Mouse (Mus musculus): ENCODE data around the gene Acly.

DNA sequence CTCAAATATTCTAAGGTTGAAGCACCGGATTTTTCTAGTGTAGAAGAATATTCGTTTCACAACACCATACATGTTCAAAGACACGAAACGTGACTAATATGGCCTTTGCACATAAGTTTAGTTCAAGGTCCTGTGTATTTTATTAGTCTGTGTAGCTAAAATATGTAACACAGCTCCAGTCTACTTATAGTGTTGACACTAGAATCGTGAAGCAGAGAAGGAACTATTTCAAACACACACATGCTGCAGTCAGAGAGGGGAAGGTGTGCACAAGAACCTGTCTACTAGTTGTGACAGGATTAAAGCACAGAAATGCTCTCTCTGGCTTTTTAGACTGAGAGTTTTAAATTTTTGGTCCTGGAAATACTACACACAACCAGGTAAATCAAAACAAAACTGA lies 70.1 kb downstream of the Acly start:
- no peak for TF ChIP-seq POLR2A (IDR thresholded peaks at IDR 0.05; ENCODE audit: low read depth, low read length)
- no peak for TF ChIP-seq CTCF (conservative IDR thresholded peaks at IDR 0.05 in 1 of 2, IDR thresholded peaks at IDR 0.05 in 1 of 2; ENCODE audit: low read depth in 2 of 2, low read length in 2 of 2)
- TF ChIP-seq MAX (IDR thresholded peaks at IDR 0.05; ENCODE audit: low read length), result no peak
- TF ChIP-seq ZKSCAN1 (IDR thresholded peaks at IDR 0.05; ENCODE audit: borderline replicate concordance, low read depth, low read length), result no peak
- no peak for TF ChIP-seq RCOR1 (conservative IDR thresholded peaks at IDR 0.05; ENCODE audit: low read depth, low read length)
- TF ChIP-seq GABPA (IDR thresholded peaks at IDR 0.05; ENCODE audit: insufficient replicate concordance, low read depth, low read length), result no peak
- no peak for TF ChIP-seq CHD2 (IDR thresholded peaks at IDR 0.05; ENCODE audit: low read length)
- TF ChIP-seq MEF2A (IDR thresholded peaks at IDR 0.05; ENCODE audit: borderline replicate concordance, low read depth, low read length), result no peak

Data from CH12.LX (cell line).